Mouse (Mus musculus) spleen, adult 2 months (tissue): ENCODE results near the gene Map3k4.

ENCODE experiments used
- CTCF ChIP-seq: fragments of 200-500 bp; IDR thresholded peaks from 2 replicates; pipeline ENCODE4 v1.5.1; 2011; ENCODE audit warnings: mild to moderate bottlenecking, inconsistent platforms; ENCODE audit not compliant: insufficient read depth, insufficient read length, insufficient replicate concordance; ENCODE audit errors: extremely low read depth
- POLR2A ChIP-seq: fragments of 200-500 bp; IDR thresholded peaks from 2 replicates; pipeline ENCODE4 v1.6.1; 2011; ENCODE audit warnings: low read depth, low read length, inconsistent platforms

DNA sequence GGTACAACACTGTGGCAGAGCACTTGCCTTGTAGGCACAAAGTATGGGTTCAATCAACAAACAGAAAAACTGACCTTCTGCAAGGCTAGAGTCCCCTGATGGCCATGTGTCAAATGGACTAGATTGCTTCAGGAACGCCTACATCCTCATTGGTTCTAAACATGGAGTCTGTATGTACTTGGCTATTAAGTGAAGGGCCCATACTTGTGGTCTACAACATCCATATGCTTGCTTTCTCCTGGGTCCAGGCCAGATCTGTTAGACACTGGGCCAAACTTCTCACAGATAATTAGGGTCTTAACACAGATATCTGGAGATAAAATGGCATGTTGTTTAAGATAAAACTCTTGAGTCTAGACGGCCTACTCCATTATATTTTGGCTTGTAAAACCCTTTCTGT lies 138.8 kb downstream of the Map3k4 start:
- TF ChIP-seq CTCF (no peak), POLR2A (no peak)
